Mouse (Mus musculus) lung, postnatal 0 days (tissue): ENCODE data around the gene Mlxipl. TPM values are rescaled to one million over a fixed set of nuclear protein-coding genes. Genes with fewer than 3 reads are reported as not detected.
"Not testable (repeated sequence)": the region's sequence is repeated elsewhere in the genome, so short reads cannot be mapped to it uniquely, and the experiment has no call there.

Experiments used
- ATAC-seq: fragments of 200-750 bp; cut with Nextera tagmentation; 2 replicates; pipeline ENCODE4 v1.8.0; 2017; ENCODE audit warnings: moderate library complexity
- DNase-seq: peaks from one replicate; pipeline ENCODE4 v3.0.0-alpha.2; 2016; ENCODE audit warnings: low spot score
- H3K27ac ChIP-seq: fragments of 300-500 bp; sonication (generic); 2 replicates; pipeline ENCODE4 v1.5.1; 2014; ENCODE audit warnings: antibody characterized with exemption, mild to moderate bottlenecking, low read length, mixed read lengths
- H3K27me3 ChIP-seq: fragments of 300-500 bp; sonication (generic); replicated peaks from 2 replicates; pipeline ENCODE4 v1.6.1; 2014; ENCODE audit warnings: low read length, mixed read lengths; ENCODE audit not compliant: insufficient read depth
- H3K36me3 ChIP-seq: fragments of 300-500 bp; sonication (generic); 2 replicates; pipeline ENCODE4 v1.6.1; 2014; ENCODE audit warnings: low read length, mixed read lengths; ENCODE audit not compliant: insufficient read depth
- H3K4me1 ChIP-seq: fragments of 300-500 bp; sonication (generic); 2 replicates; pipeline ENCODE4 v1.6.1; 2014; ENCODE audit warnings: antibody characterized with exemption, low read depth, low read length, mixed read lengths; ENCODE audit not compliant: insufficient read depth
- H3K4me2 ChIP-seq: fragments of 300-500 bp; sonication (generic); replicated peaks from 2 replicates; pipeline ENCODE4 v1.6.1; 2014; ENCODE audit warnings: low read depth, mild to moderate bottlenecking, low read length, moderate library complexity, mixed read lengths
- H3K4me3 ChIP-seq: fragments of 300-500 bp; sonication (generic); 2 replicates; pipeline ENCODE4 v1.5.1; 2014; ENCODE audit warnings: low read depth, low read length
- H3K9ac ChIP-seq: fragments of 300-500 bp; sonication (generic); replicated peaks from 2 replicates; pipeline ENCODE4 v1.6.1; 2014; ENCODE audit warnings: low read depth, mild to moderate bottlenecking
- H3K9me3 ChIP-seq: fragments of 300-500 bp; sonication (generic); 2 replicates; pipeline ENCODE4 v1.6.1; 2016; ENCODE audit warnings: low read length, mixed read lengths
- CTCF ChIP-seq: IDR thresholded peaks from 2 replicates; pipeline ENCODE4 v1.5.1; 2016; ENCODE audit warnings: antibody characterized with exemption, mild to moderate bottlenecking
- EP300 ChIP-seq: IDR thresholded peaks from 2 replicates; pipeline ENCODE4 v1.6.1; 2016; ENCODE audit warnings: antibody characterized with exemption, mild to moderate bottlenecking, control low read depth
- WGBS: fragments of 180-500 bp; shearing (Covaris S2); extraction: QIAGEN DNeasy Blood & Tissue Kit; methylation state at CpG from one replicate; pipeline ENCODE4 v1.1.7; 2014; 5-methylcytosine and 5-hydroxymethylcytosine counted together
- polyA plus RNA-seq: library from polyadenylated mRNA; unstranded; fragments of >200 nt; fragmentation: Nextera tagmentation; extraction: Ambion mirVana; gene quantifications from 2 replicates; pipeline ENCODE4 v1.2.1, GENCODE M21; 2015

The Mlxipl gene
- polyA plus RNA-seq, 1 experiment from 2014 or later: 0.70 TPM

GRCm38 (mm10) chr5:135053356-135053755, 36.3 kb upstream of the Mlxipl start:
- no peak for TF ChIP-seq CTCF
- no peak for TF ChIP-seq EP300
- H3K4me1 ChIP-seq: no peaks in the 10 kb centered on the region
- no peak for ATAC-seq
- no peak overlapping the region for H3K27ac ChIP-seq
- DNase-seq: no peak
- no peaks in the 10 kb centered on the region for H3K9me3 ChIP-seq
- no peak overlapping the region for H3K4me2 ChIP-seq
- 89% methylated on average over 12 of the region's 12 CpGs for WGBS
- no peaks in the 10 kb centered on the region for H3K27me3 ChIP-seq
- no peak overlapping the region for H3K4me3 ChIP-seq
- H3K36me3 ChIP-seq: peaks cover 4% of the 10 kb centered on the region; the same call in 1 of the 2 replicates
- no peak overlapping the region for H3K9ac ChIP-seq

- Histone ChIP-seq H3K4me1 (no peaks in the 10 kb centered on the region), H3K27me3 (no peaks in the 10 kb centered on the region), H3K9me3 (no peaks in the 10 kb centered on the region), H3K36me3 (peaks cover 13% of the 10 kb centered on the region), H3K4me2 (peak within 1 kb of the TSS; percentile 98), H3K9ac (peak within 1 kb of the TSS; percentile 87), H3K27ac (peak within 1 kb of the TSS; percentile 68), H3K4me3 (peak within 1 kb of the TSS; percentile 93)
- peak; percentile 99 for ATAC-seq
- WGBS: 1% methylated on average over 50 of the region's 52 CpGs
- peak; percentile 99 for DNase-seq
- TF ChIP-seq EP300: 0 out of 2 replicates have a peak, but pooled peaks have one; percentile 45
- TF ChIP-seq CTCF: no peak
Measured at GRCm38 (mm10) chr5:135063629-135064381, 25.9 kb upstream of the Mlxipl start, which contains the start of gene Dnajc30. Gene Dnajc30, plus strand, starts transcription at chr5:135064202.

GRCm38 (mm10) chr5:135064382-135064766, 25.3 kb upstream of the Mlxipl start:
- H3K9ac ChIP-seq: peak overlapping the region; percentile 87
- H3K9me3 ChIP-seq: no peaks in the 10 kb centered on the region
- no peaks in the 10 kb centered on the region for H3K4me1 ChIP-seq
- H3K27me3 ChIP-seq: no peaks in the 10 kb centered on the region
- H3K27ac ChIP-seq: peak overlapping the region; percentile 68
- WGBS: 1% methylated on average over 34 of the region's 40 CpGs
- DNase-seq (peak; percentile 23), ATAC-seq (peak; percentile 52)
- H3K36me3 ChIP-seq: peaks cover 13% of the 10 kb centered on the region
- no peak for TF ChIP-seq CTCF
- TF ChIP-seq EP300: no peak
- peak overlapping the region; percentile 93 for H3K4me3 ChIP-seq
- peak overlapping the region; percentile 98 for H3K4me2 ChIP-seq

GRCm38 (mm10) chr5:135064909-135065446, 24.7 kb upstream of the Mlxipl start, which contains the start of gene Bud23:
Gene Bud23, minus strand, starts transcription at chr5:135064959.
- not testable (repeated sequence) for H3K27me3 ChIP-seq, H3K4me1 ChIP-seq, ATAC-seq, DNase-seq, H3K9me3 ChIP-seq
- Histone ChIP-seq H3K36me3 (peaks cover 13% of the 10 kb centered on the region), H3K4me3 (peak within 1 kb of the TSS; percentile 93), H3K9ac (peak within 1 kb of the TSS; percentile 87), H3K4me2 (peak within 1 kb of the TSS; percentile 98), H3K27ac (peak within 1 kb of the TSS; percentile 68)
- WGBS: 65% methylated on average over 9 of the region's 9 CpGs

- DNase-seq (no peak), ATAC-seq (no peak)
- Histone ChIP-seq H3K36me3 (peaks cover 13% of the 10 kb centered on the region), H3K4me3 (no peak overlapping the region), H3K4me1 (no peaks in the 10 kb centered on the region), H3K4me2 (no peak overlapping the region), H3K9ac (no peak overlapping the region), H3K27ac (no peak overlapping the region), H3K9me3 (no peaks in the 10 kb centered on the region), H3K27me3 (no peaks in the 10 kb centered on the region)
- TF ChIP-seq CTCF (no peak), EP300 (no peak)
- WGBS: 89% methylated on average over 3 of the region's 3 CpGs
Measured at GRCm38 (mm10) chr5:135066008-135066407, 23.7 kb upstream of the Mlxipl start.

- ATAC-seq: no peak
- H3K9me3 ChIP-seq: no peaks in the 10 kb centered on the region
- peaks cover 13% of the 10 kb centered on the region for H3K36me3 ChIP-seq
- H3K4me3 ChIP-seq: no peak overlapping the region
- WGBS: 81% methylated on average over 3 of the region's 3 CpGs
- H3K27me3 ChIP-seq: no peaks in the 10 kb centered on the region
- H3K27ac ChIP-seq: no peak overlapping the region
- H3K4me1 ChIP-seq: no peaks in the 10 kb centered on the region
- no peak overlapping the region for H3K4me2 ChIP-seq
- no peak for DNase-seq
- no peak overlapping the region for H3K9ac ChIP-seq
- TF ChIP-seq EP300 (no peak), CTCF (no peak)
Measured at GRCm38 (mm10) chr5:135070448-135070847, 19.2 kb upstream of the Mlxipl start.
